Comparison of ENCODE assay signal across 15 mouse cellular contexts in the genomic region with DNA sequence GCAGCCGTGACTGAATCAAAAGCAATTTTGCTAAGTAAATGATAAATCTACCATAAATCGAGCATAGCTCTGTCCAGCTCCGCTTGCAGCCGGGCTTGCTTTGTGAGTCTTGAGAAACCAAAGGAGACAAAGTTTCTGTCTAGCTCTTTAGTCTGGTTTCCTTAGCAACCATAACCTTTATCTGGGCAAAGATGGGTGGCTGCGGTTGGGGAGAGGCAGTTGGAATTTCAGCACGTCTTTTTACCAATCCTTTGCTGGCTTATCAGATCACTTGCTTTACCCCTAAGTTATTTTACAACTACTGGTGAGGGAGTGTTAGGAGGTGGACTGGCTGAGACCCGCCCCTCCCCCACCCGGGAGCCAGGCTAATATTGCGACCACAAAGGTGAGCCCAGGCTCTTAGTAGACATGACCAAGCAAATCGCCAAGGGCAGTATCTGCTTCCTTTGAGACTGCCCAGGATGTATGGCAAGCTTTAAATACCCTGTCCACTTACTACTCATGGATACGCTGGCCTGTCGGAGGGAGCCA. TPM values are rescaled to one million over a fixed set of nuclear protein-coding genes. Genes with fewer than 3 reads are reported as not detected.
DNase-seq lines count a peak whose midpoint lies in the region; ATAC-seq and TF ChIP-seq lines count a peak whose summit lies in the region.
"Had no signal": no experiment of that assay in that cellular context is flagged by ENCODE, and none has a peak within 500 bp of the region (broad histone marks: within the 10 kb centered on the region; RNA-seq: fewer than 3 reads in every experiment).

No protein-coding gene starts in this region.

- H3K4me1 ChIP-seq in forebrain, postnatal 0 days (ENCODE audit: insufficient read depth): peaks cover 27% of the 10 kb centered on the region
- peaks cover 75% of the 10 kb centered on the region for H3K4me1 ChIP-seq in midbrain, embryonic 12.5 days
- H3K4me1 ChIP-seq in heart, embryonic 10.5 days: peaks cover 39% of the 10 kb centered on the region

- WGBS in forebrain, postnatal 0 days: 26% methylated on average over 12 of the region's 12 CpGs
- 27% methylated on average over 12 of the region's 12 CpGs for WGBS in midbrain, embryonic 12.5 days
- WGBS in heart, embryonic 10.5 days: 46% methylated on average over 12 of the region's 12 CpGs

- peak; percentile 48 for DNase-seq in testis, postnatal 10 days (ENCODE audit: low spot score)
- no peak for DNase-seq in testis, postnatal 14 days (ENCODE audit: low spot score)
- no peak for DNase-seq in forebrain, postnatal 0 days
- no peak for DNase-seq in heart, embryonic 10.5 days (ENCODE audit: low spot score)
- no peak for DNase-seq in frontal cortex, postnatal 14 days (ENCODE audit: low spot score in 2 of 2)
- DNase-seq in spleen, postnatal 14 days (ENCODE audit: low spot score in 2 of 2): no peak
- DNase-seq: cerebellum, adult 9-11 months; gastrocnemius, postnatal 10 days; kidney, postnatal 14 days; lung, adult 18-20 months; right cerebral cortex, postnatal 4 days had no signal

- H3K4me3 ChIP-seq in forebrain, postnatal 0 days (ENCODE audit: low read depth, low read length): no peak overlapping the region
- no peak overlapping the region for H3K4me3 ChIP-seq in midbrain, embryonic 12.5 days
- no peak overlapping the region for H3K4me3 ChIP-seq in heart, embryonic 10.5 days
- H3K4me3 ChIP-seq: erythroblast, embryonic 14.5 days; heart, embryonic 13.5 days had no signal

- 0 out of 2 replicates have a peak overlapping the region, but pooled peaks have one; percentile 6 for H3K9ac ChIP-seq in forebrain, postnatal 0 days
- H3K9ac ChIP-seq in midbrain, embryonic 12.5 days (replicated peaks): no peak overlapping the region
- H3K9ac ChIP-seq: heart, embryonic 13.5 days had no signal

- no peaks in the 10 kb centered on the region for H3K27me3 ChIP-seq in forebrain, postnatal 0 days (ENCODE audit: insufficient read depth, low read length)
- H3K27me3 ChIP-seq in midbrain, embryonic 12.5 days: peaks cover 22% of the 10 kb centered on the region; the same call in 1 of the 2 replicates
- peaks cover 3% of the 10 kb centered on the region; the same call in 1 of the 2 replicates for H3K27me3 ChIP-seq in heart, embryonic 10.5 days (ENCODE audit: insufficient read depth, poor library complexity, severe bottlenecking)

- no peaks in the 10 kb centered on the region; the same call in 1 of the 2 replicates for H3K9me3 ChIP-seq in forebrain, postnatal 0 days (ENCODE audit: low read length)
- H3K9me3 ChIP-seq in midbrain, embryonic 12.5 days: no peaks in the 10 kb centered on the region
- H3K9me3 ChIP-seq in heart, embryonic 10.5 days: no peaks in the 10 kb centered on the region
- H3K9me3 ChIP-seq: heart, embryonic 13.5 days had no signal

- TF ChIP-seq CTCF in forebrain, postnatal 0 days (IDR thresholded peaks at IDR 0.05; ENCODE audit: low read depth): no peak

- peak overlapping the region; percentile 84 for H3K27ac ChIP-seq in forebrain, postnatal 0 days (ENCODE audit: low read depth, low read length)
- H3K27ac ChIP-seq in midbrain, embryonic 12.5 days (replicated peaks): peak overlapping the region; percentile 81
- no peak overlapping the region for H3K27ac ChIP-seq in heart, embryonic 10.5 days
- H3K27ac ChIP-seq: heart, embryonic 13.5 days had no signal

- H3K36me3 ChIP-seq in forebrain, postnatal 0 days (ENCODE audit: insufficient read depth): peaks cover 7% of the 10 kb centered on the region
- no peaks in the 10 kb centered on the region for H3K36me3 ChIP-seq in midbrain, embryonic 12.5 days
- peaks cover 7% of the 10 kb centered on the region for H3K36me3 ChIP-seq in heart, embryonic 10.5 days

- ATAC-seq in forebrain, postnatal 0 days: peak; percentile 36
- no peak for ATAC-seq in midbrain, embryonic 12.5 days (ENCODE audit: low FRiP score, low read depth)
- ATAC-seq: inflammation-experienced regulatory T-cells, adult 6 months had no signal

- peak overlapping the region; percentile 25; the same call in 1 of the 2 replicates for H3K4me2 ChIP-seq in forebrain, postnatal 0 days (ENCODE audit: low read depth)
- peak overlapping the region; percentile 20; the same call in 1 of the 2 replicates for H3K4me2 ChIP-seq in midbrain, embryonic 12.5 days (replicated peaks)
- H3K4me2 ChIP-seq: heart, embryonic 13.5 days had no signal

RNA-seq across cellular contexts. Expression of a gene that starts 16.0 kb away (rescaled TPM):
- 423 and 513 TPM in 2 replicates for total RNA-seq in forebrain, postnatal 0 days (2014; rRNA removed)
- 76.8 and 80.3 TPM in 2 replicates for polyA plus RNA-seq in forebrain, postnatal 0 days (2015; fragmentation: Nextera tagmentation; extraction: Ambion mirVana)
- 21.9 and 22.0 TPM in 2 replicates for polyA plus RNA-seq in midbrain, embryonic 12.5 days (2016; fragmentation: Nextera tagmentation; extraction: Ambion mirVana)
- 3.9 and 4.2 TPM in 2 replicates for polyA plus RNA-seq in heart, embryonic 10.5 days (2016; fragmentation: Nextera tagmentation; extraction: Ambion mirVana)

RNA-seq across cellular contexts. Expression of a gene that starts 58.8 kb away (rescaled TPM):
- total RNA-seq in forebrain, postnatal 0 days (2014; rRNA removed): 49.2 and 54.3 TPM in 2 replicates
- 49.2 and 50.6 TPM in 2 replicates for polyA plus RNA-seq in forebrain, postnatal 0 days (2015; fragmentation: Nextera tagmentation; extraction: Ambion mirVana)
- polyA plus RNA-seq in midbrain, embryonic 12.5 days (2016; fragmentation: Nextera tagmentation; extraction: Ambion mirVana): 23.8 and 24.2 TPM in 2 replicates
- 23.3 and 24.9 TPM in 2 replicates for polyA plus RNA-seq in heart, embryonic 10.5 days (2016; fragmentation: Nextera tagmentation; extraction: Ambion mirVana)
